Mouse (Mus musculus) testis, adult 2 months (tissue): ENCODE data around the gene Nufip2.

Source experiments
- CTCF ChIP-seq: fragments of 200-500 bp; IDR thresholded peaks from 2 replicates; pipeline ENCODE4 v1.5.1; 2012; ENCODE audit warnings: low read depth, mild to moderate bottlenecking, inconsistent platforms, low read length, moderate library complexity; ENCODE audit not compliant: control insufficient read depth, insufficient read depth, insufficient replicate concordance
- POLR2A ChIP-seq: fragments of 200-500 bp; IDR thresholded peaks from 2 replicates; pipeline ENCODE4 v1.6.1; 2012; ENCODE audit warnings: low read depth, mild to moderate bottlenecking, inconsistent platforms, low read length, moderate library complexity; ENCODE audit not compliant: control insufficient read depth

- TF ChIP-seq CTCF, result no peak
- no peak for TF ChIP-seq POLR2A
Measured at GRCm38 (mm10) chr11:77724766-77725165, 38.8 kb downstream of the Nufip2 start.
